Mouse (Mus musculus) embryonic facial prominence, embryonic 14.5 days (tissue): ENCODE measurements around the gene Slc4a2. TPM values are rescaled to one million over a fixed set of nuclear protein-coding genes. Genes with fewer than 3 reads are reported as not detected.
A peak's percentile ranks its signal among the peaks of the same experiment; 100 is the strongest.

Source experiments
- ATAC-seq: fragments of 200-750 bp; cut with Nextera tagmentation; 2 replicates; pipeline ENCODE4 v1.8.0; 2017; ENCODE audit warnings: low read depth, moderate number of reproducible peaks, moderate TSS enrichment
- DNase-seq: peaks from one replicate; pipeline ENCODE4 v3.0.0-alpha.2; 2015; ENCODE audit warnings: low spot score
- H3K27ac ChIP-seq: fragments of 300-500 bp; sonication (generic); replicated peaks from 2 replicates; pipeline ENCODE4 v1.5.1; 2014; ENCODE audit warnings: low read depth, mild to moderate bottlenecking, low read length, moderate library complexity
- H3K27me3 ChIP-seq: fragments of 300-500 bp; sonication (generic); replicated peaks from 2 replicates; pipeline ENCODE4 v1.6.1; 2014; ENCODE audit warnings: low read length; ENCODE audit not compliant: control insufficient read depth, insufficient read depth
- H3K36me3 ChIP-seq: fragments of 300-500 bp; sonication (generic); 2 replicates; pipeline ENCODE4 v1.6.1; 2014; ENCODE audit warnings: low read length, mixed read lengths; ENCODE audit not compliant: control insufficient read depth, insufficient read depth
- H3K4me1 ChIP-seq: fragments of 300-500 bp; sonication (generic); 2 replicates; pipeline ENCODE4 v1.6.1; 2014; ENCODE audit warnings: antibody characterized with exemption, low read length; ENCODE audit not compliant: control insufficient read depth, insufficient read depth
- H3K4me2 ChIP-seq: fragments of 300-500 bp; sonication (generic); 2 replicates; pipeline ENCODE4 v1.6.1; 2014; ENCODE audit warnings: low read depth, mild to moderate bottlenecking, low read length, moderate library complexity, mixed read lengths
- H3K4me3 ChIP-seq: fragments of 300-500 bp; sonication (generic); 2 replicates; pipeline ENCODE4 v1.5.1; 2014; ENCODE audit warnings: low read depth, mild to moderate bottlenecking, low read length
- H3K9ac ChIP-seq: fragments of 300-500 bp; sonication (generic); 2 replicates; pipeline ENCODE4 v1.6.1; 2014; ENCODE audit warnings: low read depth, mild to moderate bottlenecking, low read length, moderate library complexity, mixed read lengths
- H3K9me3 ChIP-seq: fragments of 300-500 bp; sonication (generic); 2 replicates; pipeline ENCODE4 v1.6.1; 2016; ENCODE audit warnings: low read length; ENCODE audit not compliant: control insufficient read depth
- WGBS: fragments of 180-500 bp; shearing (Covaris S2); extraction: QIAGEN DNeasy Blood & Tissue Kit; methylation state at CpG from one replicate; pipeline ENCODE4 v1.1.7; 2014; 5-methylcytosine and 5-hydroxymethylcytosine counted together
- polyA plus RNA-seq: library from polyadenylated mRNA; unstranded; fragments of >200 nt; fragmentation: Nextera tagmentation; extraction: Ambion mirVana; gene quantifications from 2 replicates; pipeline ENCODE4 v1.2.1, GENCODE M21; 2014

Slc4a2 gene
- polyA plus RNA-seq, 1 experiment from 2014 or later: 26.0 TPM

GRCm38 (mm10) chr5:24474723-24475261 is 51.2 kb downstream of the Slc4a2 start:
- peaks cover 25% of the 10 kb centered on the region for H3K4me1 ChIP-seq
- H3K4me2 ChIP-seq: peak overlapping the region; percentile 72
- peak overlapping the region; percentile 49 for H3K4me3 ChIP-seq
- H3K9me3 ChIP-seq: no peaks in the 10 kb centered on the region
- ATAC-seq: no peak
- peaks cover 17% of the 10 kb centered on the region for H3K27me3 ChIP-seq
- peak overlapping the region; percentile 52 for H3K27ac ChIP-seq
- peak overlapping the region; percentile 67 for H3K9ac ChIP-seq
- peaks cover 37% of the 10 kb centered on the region for H3K36me3 ChIP-seq
- DNase-seq: no peak
- WGBS: 4% methylated on average over 45 of the region's 67 CpGs

DNA sequence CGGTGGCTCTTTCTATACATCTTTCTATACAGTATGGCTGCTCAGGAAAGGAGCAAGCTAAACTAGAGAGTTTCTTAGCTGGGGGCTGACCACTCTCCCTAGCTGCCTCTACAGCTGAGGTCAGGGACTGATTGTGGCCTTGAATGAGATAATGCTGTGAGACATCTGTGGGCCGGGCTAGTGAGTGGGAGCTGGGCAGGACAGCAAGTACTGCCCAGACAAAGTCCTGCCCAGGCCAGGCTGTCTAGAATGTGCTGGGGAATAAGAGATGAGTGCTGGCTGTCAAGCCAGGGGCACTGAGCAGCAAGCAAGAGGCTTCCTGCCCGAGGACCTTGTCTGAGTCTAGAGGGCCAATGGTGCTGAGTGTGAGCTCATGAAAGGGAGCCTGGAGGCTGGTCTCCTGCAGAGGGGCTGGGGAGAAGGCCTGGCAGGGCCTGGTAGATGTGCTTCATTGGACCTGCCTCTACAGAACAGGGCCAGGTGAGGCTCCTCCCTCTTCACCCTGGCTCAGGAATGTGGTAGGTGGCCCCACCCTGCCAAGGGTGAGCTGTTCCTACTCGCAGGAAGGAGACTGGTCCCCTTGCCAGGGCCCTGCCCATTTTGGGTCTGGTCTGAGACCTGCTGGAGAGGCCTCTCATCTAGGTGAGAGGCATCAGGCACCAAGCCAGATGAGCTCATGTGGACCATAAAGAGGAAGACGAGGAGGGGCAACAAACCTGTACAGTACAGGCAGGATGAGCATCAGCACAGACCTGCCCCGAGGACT is 52.0 kb downstream of the Slc4a2 start:
- no peak overlapping the region for H3K27ac ChIP-seq
- 0 out of 2 replicates have a peak overlapping the region, but pooled peaks have one; percentile 19 for H3K9ac ChIP-seq
- peak overlapping the region; percentile 49 for H3K4me3 ChIP-seq
- DNase-seq (peak; percentile 74), ATAC-seq (peak; percentile 32; the same call in 1 of the 2 replicates)
- H3K27me3 ChIP-seq: peaks cover 17% of the 10 kb centered on the region
- H3K4me2 ChIP-seq: peak overlapping the region; percentile 72
- no peaks in the 10 kb centered on the region for H3K9me3 ChIP-seq
- peaks cover 45% of the 10 kb centered on the region for H3K36me3 ChIP-seq
- H3K4me1 ChIP-seq: peaks cover 25% of the 10 kb centered on the region
- WGBS: 61% methylated on average over 6 of the region's 6 CpGs

- peaks cover 64% of the 10 kb centered on the region for H3K36me3 ChIP-seq
- no peak overlapping the region for H3K27ac ChIP-seq
- WGBS: 85% methylated on average over 9 of the region's 9 CpGs
- H3K4me2 ChIP-seq: no peak overlapping the region
- peaks cover 17% of the 10 kb centered on the region for H3K27me3 ChIP-seq
- ATAC-seq: no peak
- DNase-seq: no peak
- no peak overlapping the region for H3K9ac ChIP-seq
- H3K9me3 ChIP-seq: no peaks in the 10 kb centered on the region
- H3K4me3 ChIP-seq: no peak overlapping the region
- H3K4me1 ChIP-seq: peaks cover 21% of the 10 kb centered on the region
Measured at GRCm38 (mm10) chr5:24477909-24478308, 54.3 kb downstream of the Slc4a2 start.

- H3K27me3 ChIP-seq: no peaks in the 10 kb centered on the region
- 0% methylated on average over 3 of the region's 4 CpGs for WGBS
- ATAC-seq: peak; percentile 53; the same call in 1 of the 2 replicates
- peak; percentile 74 for DNase-seq
- no peak overlapping the region for H3K27ac ChIP-seq
- H3K36me3 ChIP-seq: peaks cover 87% of the 10 kb centered on the region
- H3K4me2 ChIP-seq: no peak overlapping the region
- H3K4me3 ChIP-seq: no peak overlapping the region
- no peaks in the 10 kb centered on the region for H3K4me1 ChIP-seq
- H3K9me3 ChIP-seq: no peaks in the 10 kb centered on the region
- H3K9ac ChIP-seq: no peak overlapping the region
Measured at GRCm38 (mm10) chr5:24481647-24482046, 58.0 kb downstream of the Slc4a2 start.

DNA sequence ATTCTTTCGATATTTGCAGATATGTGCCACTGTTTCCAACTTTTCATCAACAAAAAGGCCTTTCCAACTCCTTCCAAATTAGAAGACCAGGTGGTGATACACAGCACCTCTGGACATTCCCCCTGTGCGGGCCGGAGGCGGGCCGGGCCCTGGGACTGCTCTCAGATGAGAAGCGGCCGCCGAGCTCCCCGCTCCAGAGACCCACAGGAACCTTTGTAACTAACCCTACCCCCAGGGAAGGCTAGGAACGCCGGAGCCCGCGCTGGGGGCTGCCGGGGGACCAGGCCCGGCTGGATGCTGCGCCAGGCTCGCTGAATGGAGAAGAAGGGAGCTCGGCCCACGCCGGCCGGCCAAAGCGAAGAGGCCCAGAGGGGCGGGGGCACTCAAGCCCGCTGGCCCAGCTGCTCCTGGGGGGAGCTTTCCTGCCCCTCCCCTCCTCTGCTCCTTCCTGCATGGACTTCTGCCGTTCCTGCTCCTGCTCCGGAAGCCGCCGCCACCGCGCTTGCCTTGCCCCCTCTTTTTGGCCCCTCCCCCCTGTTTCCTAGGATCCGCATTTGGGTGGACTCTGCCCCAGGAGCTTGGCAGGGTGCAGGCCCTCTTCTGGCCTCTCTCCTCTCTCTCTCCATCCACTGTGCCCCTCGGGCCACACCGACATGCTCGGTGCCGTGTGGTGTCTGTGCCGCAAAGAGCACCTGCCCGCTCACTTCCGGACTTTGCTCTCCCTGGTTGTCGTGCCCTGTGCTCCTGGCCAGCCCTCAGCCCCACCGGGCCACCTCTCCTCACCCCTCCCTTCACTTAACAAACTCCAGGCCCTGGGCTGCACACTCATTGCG is 58.8 kb downstream of the Slc4a2 start:
- Histone ChIP-seq H3K27me3 (no peaks in the 10 kb centered on the region), H3K9me3 (no peaks in the 10 kb centered on the region), H3K4me1 (no peaks in the 10 kb centered on the region), H3K36me3 (peaks cover 87% of the 10 kb centered on the region), H3K4me2 (no peak overlapping the region), H3K4me3 (no peak overlapping the region), H3K27ac (no peak overlapping the region), H3K9ac (no peak overlapping the region; the same call in 1 of the 2 replicates)
- ATAC-seq: no peak
- WGBS: 47% methylated on average over 32 of the region's 41 CpGs
- no peak for DNase-seq

DNA sequence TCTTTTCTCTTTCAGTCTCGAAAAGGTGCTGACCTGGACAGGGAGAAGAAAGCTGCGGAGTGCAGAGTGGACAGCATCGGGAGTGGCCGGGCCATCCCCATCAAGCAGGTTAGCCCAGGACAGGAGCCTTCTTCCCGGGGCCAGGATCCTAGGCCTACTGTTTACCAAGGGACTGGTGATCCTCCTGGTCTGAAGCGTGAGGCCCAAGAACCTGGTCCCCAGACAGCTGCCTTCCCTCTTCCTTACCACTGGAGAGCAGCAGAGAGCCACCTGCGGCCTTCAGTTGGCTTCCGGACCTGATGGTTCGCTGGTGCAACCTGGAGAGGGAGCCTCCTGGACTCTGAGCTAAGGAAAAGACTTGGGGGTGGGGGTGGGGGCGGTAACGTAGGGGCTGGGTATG is 59.7 kb downstream of the Slc4a2 start:
- H3K27me3 ChIP-seq: no peaks in the 10 kb centered on the region
- no peak overlapping the region for H3K4me3 ChIP-seq
- H3K4me2 ChIP-seq: no peak overlapping the region
- no peak overlapping the region for H3K27ac ChIP-seq
- DNase-seq (peak; percentile 81), ATAC-seq (peak; percentile 34)
- H3K9me3 ChIP-seq: no peaks in the 10 kb centered on the region
- no peaks in the 10 kb centered on the region for H3K4me1 ChIP-seq
- no peak overlapping the region for H3K9ac ChIP-seq
- WGBS: 30% methylated on average over 11 of the region's 11 CpGs
- H3K36me3 ChIP-seq: peaks cover 87% of the 10 kb centered on the region

DNA sequence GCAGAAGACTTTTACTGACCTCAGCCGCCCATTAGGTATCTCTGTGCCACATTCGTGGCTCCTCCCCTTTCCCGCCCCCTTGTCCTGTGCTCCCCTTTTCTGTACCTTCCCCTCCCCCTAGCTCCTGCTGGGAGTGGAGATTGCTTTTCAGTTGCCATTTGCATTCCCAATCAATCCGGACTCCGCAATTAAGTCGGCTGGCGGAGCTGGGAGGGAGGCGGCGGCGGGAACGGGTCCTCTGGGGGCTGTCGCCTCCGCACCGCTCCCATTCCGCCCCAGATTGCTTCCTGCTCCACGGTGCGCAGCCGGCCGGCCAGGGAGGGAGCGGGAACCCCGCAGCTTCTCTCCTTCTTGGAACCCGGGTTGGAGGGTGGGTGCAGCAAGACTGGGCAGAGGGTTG is 61.3 kb downstream of the Slc4a2 start:
- no peak overlapping the region for H3K27ac ChIP-seq
- H3K4me1 ChIP-seq: no peaks in the 10 kb centered on the region
- H3K4me2 ChIP-seq: no peak overlapping the region
- no peak for DNase-seq
- H3K9me3 ChIP-seq: no peaks in the 10 kb centered on the region
- no peak for ATAC-seq
- peaks cover 87% of the 10 kb centered on the region for H3K36me3 ChIP-seq
- H3K4me3 ChIP-seq: no peak overlapping the region
- WGBS: 34% methylated on average over 22 of the region's 22 CpGs
- H3K27me3 ChIP-seq: no peaks in the 10 kb centered on the region
- H3K9ac ChIP-seq: no peak overlapping the region

DNA sequence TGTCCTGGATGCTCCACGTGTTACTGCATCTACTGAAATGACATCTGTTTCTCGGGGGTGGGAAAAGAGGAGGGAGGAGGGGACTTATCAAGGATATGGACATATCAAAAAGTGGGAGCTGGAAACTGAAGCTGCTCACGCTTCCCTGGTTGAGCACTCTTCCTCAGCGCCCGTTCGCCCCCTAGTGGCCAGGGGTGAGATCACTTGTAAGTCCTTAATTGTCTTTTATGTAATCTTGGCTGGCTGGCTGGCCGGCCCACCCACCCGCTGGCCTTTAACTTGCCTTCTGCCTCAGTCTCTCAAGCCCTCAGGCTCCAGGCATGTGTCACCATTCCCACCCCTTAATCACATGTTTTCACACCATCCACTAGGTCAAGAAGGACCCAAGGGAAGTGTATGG is 62.5 kb downstream of the Slc4a2 start:
- no peak overlapping the region for H3K27ac ChIP-seq
- H3K4me2 ChIP-seq: no peak overlapping the region
- H3K9ac ChIP-seq: no peak overlapping the region
- H3K9me3 ChIP-seq: no peaks in the 10 kb centered on the region
- no peaks in the 10 kb centered on the region for H3K4me1 ChIP-seq
- DNase-seq (peak; percentile 91), ATAC-seq (no peak)
- H3K4me3 ChIP-seq: no peak overlapping the region
- H3K27me3 ChIP-seq: no peaks in the 10 kb centered on the region
- H3K36me3 ChIP-seq: peaks cover 87% of the 10 kb centered on the region
- 0% methylated on average over 8 of the region's 8 CpGs for WGBS
